Mouse (Mus musculus) liver, adult 2 months (tissue): ENCODE results near the gene Als2cr12. TPM values are rescaled to one million over a fixed set of nuclear protein-coding genes. Genes with fewer than 3 reads are reported as not detected.
"Not testable (repeated sequence)": the region's sequence is repeated elsewhere in the genome, so short reads cannot be mapped to it uniquely, and the experiment has no call there.

Source experiments
- DNase-seq: peaks from one replicate; pipeline ENCODE4 v3.0.0-alpha.2; 2011; ENCODE audit warnings: low read depth, low spot score; ENCODE audit errors: extremely low read depth
- H3K27ac ChIP-seq: fragments of 200-500 bp; replicated peaks from 2 replicates; pipeline ENCODE4 v1.5.1; 2012; ENCODE audit warnings: low read depth, mild to moderate bottlenecking, control low read depth, inconsistent platforms, low read length; ENCODE audit not compliant: insufficient read depth
- H3K27me3 ChIP-seq: fragments of 200-500 bp; 2 replicates; pipeline ENCODE4 v1.6.1; 2012; ENCODE audit warnings: mild to moderate bottlenecking, moderate library complexity, low read length, inconsistent platforms; ENCODE audit not compliant: control insufficient read depth, insufficient read depth
- H3K36me3 ChIP-seq: fragments of 200-500 bp; 2 replicates; pipeline ENCODE4 v1.6.1; 2012; ENCODE audit warnings: low read length, inconsistent platforms; ENCODE audit not compliant: control insufficient read depth, insufficient read depth
- H3K4me1 ChIP-seq: fragments of 200-500 bp; 2 replicates; pipeline ENCODE4 v1.6.1; 2011; ENCODE audit warnings: low read length; ENCODE audit not compliant: control insufficient read depth, insufficient read depth
- H3K4me3 ChIP-seq: fragments of 200-500 bp; 2 replicates; pipeline ENCODE4 v1.5.1; 2011; ENCODE audit warnings: low read depth, mild to moderate bottlenecking, control low read depth, low read length, moderate library complexity; ENCODE audit not compliant: insufficient read depth
- H3K79me2 ChIP-seq: fragments of 200-500 bp; 2 replicates; pipeline ENCODE4 v1.6.1; 2012; ENCODE audit warnings: inconsistent platforms, mild to moderate bottlenecking, low read length, moderate library complexity; ENCODE audit not compliant: control insufficient read depth, insufficient read depth
- H3K9ac ChIP-seq: fragments of 200-500 bp; 2 replicates; pipeline ENCODE4 v1.6.1; 2012; ENCODE audit warnings: low read depth, mild to moderate bottlenecking, control low read depth, inconsistent platforms, low read length
- CTCF ChIP-seq: fragments of 200-500 bp; IDR thresholded peaks from 2 replicates; pipeline ENCODE4 v1.5.1; 2011; ENCODE audit warnings: low read depth, low read length, control low read depth
- POLR2A ChIP-seq: fragments of 200-500 bp; IDR thresholded peaks from 2 replicates; pipeline ENCODE4 v1.6.1; 2011; ENCODE audit warnings: low read length, control low read depth; ENCODE audit not compliant: insufficient read depth; ENCODE audit errors: extremely low read depth
- WGBS: fragments of 180-500 bp; shearing (Covaris S2); methylation state at CpG from one replicate; pipeline ENCODE4 v1.1.7; 2018; 5-methylcytosine and 5-hydroxymethylcytosine counted together
- polyA plus RNA-seq: library from polyadenylated mRNA; depleted of rRNA; stranded (reverse); fragments of >200 nt; gene quantifications from 2 replicates; pipeline ENCODE4 v1.2.3, GENCODE M21; 2012; rRNA removed
- total RNA-seq: library from RNA; depleted of rRNA; stranded (reverse); fragments of >200 nt; gene quantifications from 2 replicates; pipeline ENCODE4 v1.2.3, GENCODE M21; 2014; rRNA removed

Gene Als2cr12
- total RNA-seq = 0.13 and 0.74 TPM in 2 replicates
- polyA plus RNA-seq = 0.07 TPM in 1 of 2 replicates, not detected in the other

DNA sequence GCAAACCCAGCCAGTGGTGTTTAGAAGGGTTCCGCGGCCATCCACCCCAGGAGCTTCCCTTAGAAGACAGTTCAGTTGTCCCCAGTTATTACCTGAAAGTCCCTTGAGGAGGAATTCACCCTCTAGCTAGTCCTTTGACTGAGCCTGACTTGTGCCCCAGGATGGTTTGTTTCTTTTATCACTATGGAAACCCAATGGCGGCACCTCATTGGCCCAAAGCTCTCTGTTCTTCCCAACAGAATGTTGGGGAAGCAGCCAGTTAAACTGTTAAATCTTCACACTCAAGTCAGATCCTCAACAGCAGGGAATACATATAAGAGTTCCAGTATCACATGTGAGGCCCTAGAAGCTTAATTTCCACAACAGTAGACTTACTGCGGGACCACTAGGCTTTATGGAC is at the start of gene Als2cr12:
Gene Als2cr12 (minus strand): TSS at position 180 of the 400 bp plus-strand sequence.
- DNase-seq, H3K79me2 ChIP-seq, H3K27me3 ChIP-seq, H3K4me1 ChIP-seq, H3K36me3 ChIP-seq, H3K4me3 ChIP-seq, H3K27ac ChIP-seq, H3K9ac ChIP-seq: not testable (repeated sequence)
- 93% methylated on average over 4 of the region's 4 CpGs for WGBS

DNA sequence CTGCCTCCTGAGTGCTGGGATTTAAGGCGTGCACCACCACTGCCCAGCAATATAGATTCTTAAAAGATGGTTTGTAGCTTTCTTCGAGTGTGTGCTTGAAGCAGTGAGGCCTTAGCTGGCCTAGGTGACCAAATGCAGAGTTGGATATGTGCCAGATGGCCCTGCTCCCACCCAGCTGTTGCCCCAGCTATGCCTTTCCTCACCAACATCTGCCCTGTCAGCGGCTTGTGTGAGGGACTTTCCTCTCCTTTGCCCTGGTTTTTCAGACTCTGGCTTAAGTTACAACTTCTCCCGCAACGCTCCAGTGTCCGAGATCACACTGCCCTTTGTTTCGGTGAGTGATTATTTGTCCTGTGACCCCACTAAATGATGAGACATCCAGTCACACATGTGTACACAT is 48.9 kb upstream of the Als2cr12 start:
- no peak overlapping the region for H3K4me3 ChIP-seq
- 50% methylated on average over 7 of the region's 7 CpGs for WGBS
- TF ChIP-seq CTCF (no peak), POLR2A (no peak)
- H3K36me3 ChIP-seq = peaks cover 91% of the 10 kb centered on the region
- H3K27me3 ChIP-seq = no peaks in the 10 kb centered on the region
- H3K79me2 ChIP-seq = peaks cover 17% of the 10 kb centered on the region; the same call in 1 of the 2 replicates
- no peak overlapping the region for H3K9ac ChIP-seq
- peaks cover 3% of the 10 kb centered on the region; the same call in 1 of the 2 replicates for H3K4me1 ChIP-seq
- DNase-seq = no peak
- H3K27ac ChIP-seq = no peak overlapping the region

DNA sequence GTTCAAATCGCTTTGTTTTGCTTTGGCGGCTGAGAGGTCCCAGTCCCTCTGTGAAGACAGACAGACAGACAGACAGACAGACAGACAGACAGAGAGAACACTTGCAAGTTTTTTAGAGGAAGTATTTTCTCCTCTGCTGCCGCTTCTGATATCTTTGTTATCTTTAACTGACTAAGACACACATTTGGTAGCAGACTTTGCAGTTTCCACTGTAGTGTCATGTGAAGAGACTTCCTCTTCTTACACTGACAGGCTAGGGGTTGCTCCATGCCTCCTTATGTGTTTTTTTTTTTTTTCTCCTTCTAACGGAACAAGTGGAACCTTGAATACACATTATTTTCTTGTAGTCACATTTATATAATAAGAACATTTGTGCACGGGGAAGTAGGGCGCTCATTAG is 47.5 kb upstream of the Als2cr12 start:
- no peaks in the 10 kb centered on the region for H3K27me3 ChIP-seq
- H3K27ac ChIP-seq = peak overlapping the region; percentile 64
- DNase-seq = peak; percentile 51
- no peak for TF ChIP-seq POLR2A
- TF ChIP-seq CTCF = no peak
- peaks cover 91% of the 10 kb centered on the region for H3K36me3 ChIP-seq
- WGBS = 69% methylated on average over 6 of the region's 6 CpGs
- H3K79me2 ChIP-seq = peaks cover 20% of the 10 kb centered on the region; the same call in 1 of the 2 replicates
- no peak overlapping the region for H3K9ac ChIP-seq
- H3K4me1 ChIP-seq = peaks cover 3% of the 10 kb centered on the region; the same call in 1 of the 2 replicates
- H3K4me3 ChIP-seq = no peak overlapping the region

DNA sequence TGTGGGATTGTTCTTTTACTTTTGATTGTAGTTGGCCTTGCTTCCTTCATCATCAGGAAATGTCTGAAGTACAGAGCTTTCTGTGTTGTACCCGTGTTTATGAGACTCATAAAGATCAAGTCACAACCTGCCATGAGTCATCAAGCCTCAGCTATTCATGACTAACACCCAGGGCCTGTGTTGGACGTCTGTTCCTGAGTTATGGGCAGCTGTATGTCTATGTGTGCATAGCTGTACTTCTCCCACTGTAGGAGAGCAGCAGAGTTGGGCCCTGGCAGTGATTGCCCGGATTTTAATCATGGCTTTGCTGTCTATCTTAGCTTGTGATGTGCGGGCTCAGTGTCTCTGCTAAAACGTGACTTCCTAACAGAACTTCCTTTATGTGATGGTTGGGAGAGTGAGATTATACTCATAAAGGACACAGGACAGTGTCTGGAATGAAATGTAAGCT is 46.8 kb upstream of the Als2cr12 start:
- H3K27me3 ChIP-seq = no peaks in the 10 kb centered on the region
- H3K79me2 ChIP-seq = peaks cover 18% of the 10 kb centered on the region; the same call in 1 of the 2 replicates
- no peak for DNase-seq
- H3K4me3 ChIP-seq = no peak overlapping the region
- peak overlapping the region; percentile 64 for H3K27ac ChIP-seq
- TF ChIP-seq POLR2A (no peak), CTCF (no peak)
- peaks cover 3% of the 10 kb centered on the region; the same call in 1 of the 2 replicates for H3K4me1 ChIP-seq
- whole genome bisulfite sequencing = 68% methylated on average over 5 of the region's 5 CpGs
- peaks cover 90% of the 10 kb centered on the region for H3K36me3 ChIP-seq
- no peak overlapping the region for H3K9ac ChIP-seq

DNA sequence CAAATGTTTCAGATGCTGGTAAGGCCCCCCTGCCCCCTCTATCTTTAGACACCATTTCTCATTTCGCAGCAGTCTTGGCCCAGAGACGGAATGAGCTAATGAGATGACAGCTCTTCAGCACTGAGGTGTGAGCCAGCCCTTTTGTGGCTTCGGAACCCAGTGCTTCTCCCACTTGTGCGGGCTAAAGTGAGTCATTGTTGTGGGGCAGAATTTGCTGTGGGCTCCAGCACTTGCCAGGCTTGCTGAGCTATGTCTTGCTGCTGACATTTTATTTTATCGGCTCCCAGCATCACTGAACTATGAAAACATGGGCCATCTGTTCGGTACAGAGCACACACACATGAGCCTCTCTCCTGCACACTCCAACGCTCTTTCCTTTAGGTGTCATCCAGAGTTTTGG is 43.7 kb upstream of the Als2cr12 start:
- no peak overlapping the region for H3K4me3 ChIP-seq
- 93% methylated on average over 7 of the region's 7 CpGs for WGBS
- DNase-seq = no peak
- H3K4me1 ChIP-seq = peaks cover 3% of the 10 kb centered on the region; the same call in 1 of the 2 replicates
- H3K27me3 ChIP-seq = no peaks in the 10 kb centered on the region
- no peak overlapping the region for H3K9ac ChIP-seq
- H3K27ac ChIP-seq = no peak overlapping the region
- peaks cover 94% of the 10 kb centered on the region for H3K36me3 ChIP-seq
- TF ChIP-seq POLR2A = no peak
- TF ChIP-seq CTCF = no peak
- peaks cover 24% of the 10 kb centered on the region; the same call in 1 of the 2 replicates for H3K79me2 ChIP-seq

DNA sequence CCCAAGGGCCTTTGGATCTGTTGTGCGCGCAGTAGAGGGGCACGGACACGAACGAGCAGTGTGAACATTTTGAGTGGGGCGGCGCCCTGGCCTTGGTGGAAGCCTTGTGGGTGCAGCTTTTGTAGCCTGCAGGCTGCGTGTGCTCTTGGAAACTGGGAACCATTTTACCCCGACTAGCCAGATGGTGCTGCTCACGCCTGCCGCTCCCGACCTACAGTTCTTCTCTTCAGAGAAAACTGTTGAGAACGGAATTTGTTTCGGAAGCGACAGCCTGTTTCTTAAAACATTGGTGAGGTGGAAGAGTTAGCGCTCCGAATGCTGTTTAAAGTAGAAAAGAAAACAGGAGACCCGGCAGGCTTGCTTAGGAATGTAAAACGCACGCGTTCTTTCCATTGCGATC is 41.2 kb upstream of the Als2cr12 start:
- H3K9ac ChIP-seq = no peak overlapping the region
- no peak overlapping the region for H3K4me3 ChIP-seq
- 95% methylated on average over 22 of the region's 22 CpGs for WGBS
- H3K79me2 ChIP-seq = peaks cover 23% of the 10 kb centered on the region; the same call in 1 of the 2 replicates
- H3K27ac ChIP-seq = no peak overlapping the region
- H3K36me3 ChIP-seq = peaks cover 86% of the 10 kb centered on the region
- no peaks in the 10 kb centered on the region for H3K27me3 ChIP-seq
- TF ChIP-seq CTCF (no peak), POLR2A (no peak)
- DNase-seq = no peak
- H3K4me1 ChIP-seq = no peaks in the 10 kb centered on the region; the same call in 1 of the 2 replicates
